Mouse (Mus musculus) brain, embryonic 14.5 days (tissue): ENCODE measurements around the gene Sbk3. TPM values are rescaled to one million over a fixed set of nuclear protein-coding genes. Genes with fewer than 3 reads are reported as not detected.
"Not testable (repeated sequence)": the region's sequence is repeated elsewhere in the genome, so short reads cannot be mapped to it uniquely, and the experiment has no call there.

ENCODE experiments used
- DNase-seq: peaks from one replicate; pipeline ENCODE4 v3.0.0-alpha.2; 2011; ENCODE audit warnings: low read depth
- CTCF ChIP-seq: fragments of 200-500 bp; IDR thresholded peaks from 2 replicates; pipeline ENCODE4 v1.5.1; 2012; ENCODE audit warnings: inconsistent platforms, mild to moderate bottlenecking, moderate library complexity, borderline replicate concordance; ENCODE audit not compliant: insufficient read depth, insufficient read length; ENCODE audit errors: extremely low read depth
- POLR2A ChIP-seq: fragments of 200-500 bp; IDR thresholded peaks from 2 replicates; pipeline ENCODE4 v1.6.1; 2012; ENCODE audit warnings: mild to moderate bottlenecking, inconsistent platforms, borderline replicate concordance; ENCODE audit not compliant: poor library complexity, insufficient read depth, insufficient read length, severe bottlenecking; ENCODE audit errors: extremely low read depth
- polyA plus RNA-seq: library from polyadenylated mRNA; depleted of rRNA; stranded (reverse); fragments of >200 nt; gene quantifications from 2 replicates; pipeline ENCODE4 v1.2.3, GENCODE M21; 2012

Sbk3 gene
- polyA plus RNA-seq, 1 experiment: 2.0 TPM

DNA sequence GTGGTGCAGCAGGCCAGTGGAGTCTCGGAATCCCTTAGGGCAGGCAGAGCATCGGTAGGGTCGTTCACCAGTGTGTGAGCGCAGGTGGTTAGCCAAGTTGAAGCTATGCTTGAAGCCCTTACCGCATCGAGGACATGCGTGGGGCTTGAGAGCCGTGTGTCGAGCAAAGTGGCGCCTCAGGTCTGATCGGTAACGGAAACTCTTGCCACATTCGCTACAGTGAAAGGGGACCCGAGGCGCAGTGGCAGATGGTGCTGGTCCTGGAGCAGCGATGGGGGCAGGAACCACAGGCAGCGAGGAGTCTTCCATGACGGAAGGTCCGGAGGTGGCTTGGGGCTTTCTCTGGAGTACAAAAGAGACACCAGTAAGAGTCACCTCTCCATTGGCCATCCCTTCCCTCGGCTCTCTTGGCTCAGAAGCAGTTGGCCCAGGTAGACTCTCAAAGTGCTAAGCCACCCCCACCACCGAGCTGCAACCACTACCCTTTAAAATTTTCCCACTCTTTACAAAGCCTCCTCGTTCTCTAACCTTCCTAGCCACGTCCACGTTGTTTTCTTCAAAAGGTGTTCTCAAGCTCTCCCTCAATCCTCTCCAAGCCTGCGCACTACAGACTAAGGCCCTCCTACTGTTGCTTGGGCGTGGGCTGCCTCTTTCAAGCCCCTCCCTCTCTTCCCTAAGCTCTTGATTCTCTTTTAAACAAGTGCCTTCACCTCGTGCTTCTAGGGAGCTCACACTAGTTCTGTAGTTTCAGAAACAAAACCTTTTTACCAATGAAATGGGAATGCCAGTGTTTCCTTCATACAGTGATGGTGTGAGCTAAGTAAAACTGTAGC is 41.9 kb upstream of the Sbk3 start:
- TF ChIP-seq POLR2A: no peak
- TF ChIP-seq CTCF: no peak
- no peak for DNase-seq

GRCm38 (mm10) chr7:5008229-5008628 is 37.3 kb upstream of the Sbk3 start:
- TF ChIP-seq CTCF (no peak), POLR2A (no peak)
- no peak for DNase-seq

DNA sequence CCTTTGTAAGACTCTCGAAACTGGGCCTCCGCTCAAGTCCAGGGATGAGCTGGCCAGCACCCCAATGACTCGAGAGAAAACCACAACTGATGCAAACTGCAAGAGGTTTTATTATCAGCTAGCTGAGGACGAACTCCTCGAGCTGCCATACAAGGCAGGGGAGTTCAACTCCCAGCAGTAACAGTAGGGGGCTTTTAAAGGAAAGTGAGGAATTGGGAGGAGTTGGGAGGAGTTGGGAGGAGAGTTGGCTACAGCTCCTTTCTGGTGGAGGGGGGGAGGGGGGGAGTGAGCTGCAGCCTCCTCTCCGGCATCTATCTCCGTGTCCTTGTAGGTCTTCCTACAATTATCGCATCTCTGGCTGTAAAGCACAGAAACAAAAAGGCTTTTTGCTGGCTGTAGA is 31.9 kb upstream of the Sbk3 start:
- not testable (repeated sequence) for DNase-seq

- DNase-seq: no peak
- TF ChIP-seq POLR2A (no peak), CTCF (peak; percentile 7; the same call in 1 of the 2 replicates)
Measured at GRCm38 (mm10) chr7:4999876-5000275, 28.9 kb upstream of the Sbk3 start.

- DNase-seq: no peak
- no peak for TF ChIP-seq CTCF
- no peak for TF ChIP-seq POLR2A
Measured at GRCm38 (mm10) chr7:4996934-4997333, 26.0 kb upstream of the Sbk3 start.

GRCm38 (mm10) chr7:4996003-4996895 is 25.3 kb upstream of the Sbk3 start, which contains the start of gene Zfp579:
TSS of gene Zfp579 (minus strand) at chr7:4996158.
- TF ChIP-seq CTCF (no peak), POLR2A (peak; percentile 77; the same call in 1 of the 2 replicates)
- DNase-seq: peak; percentile 97

DNA sequence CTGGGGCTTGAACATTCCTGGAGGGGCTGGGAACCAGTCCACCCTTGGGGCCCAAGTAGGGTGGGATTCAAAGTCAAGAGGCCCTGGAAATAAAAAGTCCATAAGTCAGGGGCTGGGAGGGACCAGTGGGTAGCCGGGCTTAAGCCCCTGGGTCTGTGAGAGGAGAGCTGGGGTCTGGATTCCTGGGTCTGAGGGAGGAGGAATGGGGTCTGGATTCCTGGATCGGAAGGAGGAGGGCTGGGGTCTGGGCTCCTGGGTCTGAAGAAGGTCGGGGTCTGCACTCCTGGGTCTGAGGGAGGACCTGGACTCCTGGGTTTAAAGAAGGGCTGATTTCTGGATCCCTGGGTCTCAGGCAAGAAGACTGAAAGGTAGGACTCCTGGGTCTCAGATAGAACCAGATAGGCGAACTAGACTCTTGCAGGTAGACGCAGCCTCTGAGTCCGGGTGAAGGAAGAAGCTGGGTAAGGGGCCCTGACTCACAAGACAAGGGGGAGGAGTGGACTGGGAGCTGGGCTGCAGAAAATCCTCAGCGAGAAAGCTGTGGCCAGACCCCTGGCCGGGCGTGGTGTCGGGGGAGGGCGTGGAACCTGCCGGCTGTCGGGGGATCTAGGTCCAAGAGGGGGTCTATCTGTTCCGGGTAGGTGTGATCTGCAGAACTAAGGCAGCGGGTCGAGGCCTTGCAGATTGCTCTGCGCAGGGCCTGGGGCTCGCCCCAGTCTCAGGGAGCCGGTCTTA is 24.5 kb upstream of the Sbk3 start:
- TF ChIP-seq CTCF: no peak
- no peak for TF ChIP-seq POLR2A
- no peak for DNase-seq

DNA sequence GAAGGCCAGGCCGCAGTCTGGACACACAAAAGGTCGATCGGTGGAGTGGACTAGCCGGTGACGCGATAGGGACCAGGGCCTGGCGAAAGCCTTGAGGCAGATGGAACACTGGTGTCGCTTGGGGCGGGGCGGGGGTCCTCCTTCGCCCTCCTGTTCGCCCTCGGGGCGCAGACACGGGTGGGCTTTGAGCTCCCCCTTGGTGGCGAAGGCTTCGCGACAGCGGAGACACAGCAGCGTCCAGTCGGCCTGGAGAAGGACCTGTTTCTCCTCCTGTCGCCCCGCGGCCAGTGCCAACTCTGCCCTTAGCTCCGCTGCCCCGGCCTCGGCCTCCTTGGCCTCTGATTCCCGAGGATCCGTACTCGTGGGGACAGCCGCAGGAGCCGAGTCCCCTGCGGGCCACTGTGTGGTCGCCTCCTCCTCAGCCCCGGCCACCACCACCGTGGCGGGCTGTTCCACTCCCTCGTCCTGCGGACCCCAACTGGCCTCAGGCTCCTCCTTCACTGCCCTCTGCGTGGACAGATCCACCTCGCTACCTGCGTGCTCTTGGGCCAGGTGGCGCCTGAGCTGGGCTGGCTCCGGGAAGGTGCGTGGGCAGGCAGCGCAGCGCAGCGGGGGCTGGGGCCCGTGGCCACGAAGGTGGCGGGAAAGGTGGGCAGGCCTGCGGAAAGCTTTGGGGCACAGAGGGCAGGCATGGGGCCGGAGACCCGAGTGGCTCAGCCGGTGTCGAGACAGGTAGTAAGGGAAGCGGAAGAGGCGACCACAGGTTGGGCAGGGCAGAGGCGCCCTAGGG is 23.2 kb upstream of the Sbk3 start:
- no peak for DNase-seq
- no peak for TF ChIP-seq POLR2A
- no peak for TF ChIP-seq CTCF

DNA sequence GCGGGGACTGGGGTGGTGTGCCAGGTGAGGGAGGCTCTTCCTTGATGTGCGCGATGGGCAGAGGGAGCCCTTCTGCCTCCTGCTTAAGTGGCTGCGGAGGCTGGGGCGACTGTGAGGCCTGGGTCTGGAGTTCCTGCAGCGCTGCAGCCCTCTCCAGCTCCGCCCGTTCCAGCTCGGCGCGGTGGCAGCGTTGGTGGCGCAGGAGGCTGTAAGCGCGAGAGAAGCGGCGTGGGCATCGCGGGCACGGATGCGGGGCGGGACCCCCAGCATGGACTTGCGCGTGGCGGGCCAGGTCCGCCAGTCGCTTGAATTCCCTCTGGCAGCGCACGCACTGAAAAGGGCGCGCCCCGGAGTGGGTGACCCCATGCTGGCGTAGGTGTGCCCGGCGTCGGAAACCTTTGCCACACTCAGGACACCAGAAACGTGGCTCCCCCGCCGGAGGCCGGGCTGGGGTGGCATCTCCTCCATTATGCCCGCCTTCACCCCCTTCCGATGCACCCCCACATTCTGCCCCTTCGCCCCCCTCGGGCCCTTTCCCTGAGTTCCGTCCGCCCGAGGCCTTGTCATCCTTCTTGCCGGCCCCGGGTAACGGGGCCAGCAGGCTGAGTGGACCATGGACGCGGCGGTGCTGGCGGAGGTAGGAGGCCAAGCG is 22.5 kb upstream of the Sbk3 start:
- DNase-seq: no peak
- TF ChIP-seq CTCF: no peak
- TF ChIP-seq POLR2A: no peak

- TF ChIP-seq POLR2A (no peak), CTCF (no peak)
- DNase-seq: no peak
Measured at GRCm38 (mm10) chr7:4988250-4988649, 17.3 kb upstream of the Sbk3 start.
